Mouse (Mus musculus): ENCODE results near the gene Ubr7. TPM values are rescaled to one million over a fixed set of nuclear protein-coding genes. Genes with fewer than 3 reads are reported as not detected.

The Ubr7 gene
- polyA plus RNA-seq, 1 experiment: 14.4 TPM

GRCm38 (mm10) chr12:102730798-102731619, 26.8 kb upstream of the Ubr7 start:
- H3K4me3 ChIP-seq (replicated peaks; ENCODE audit: control insufficient read depth, low read depth, low read length): no peak overlapping the region
- H3K4me1 ChIP-seq (ENCODE audit: control insufficient read depth, insufficient read depth, low read length): no peaks in the 10 kb centered on the region; the same call in 1 of the 2 replicates
- 45% methylated on average over 16 of the region's 16 CpGs for WGBS

GRCm38 (mm10) chr12:102733381-102733780, 24.4 kb upstream of the Ubr7 start:
- H3K27ac ChIP-seq (ENCODE audit: control insufficient read depth, insufficient read depth, low read depth, low read length, poor library complexity): no peak overlapping the region
- TF ChIP-seq CTCF (IDR thresholded peaks at IDR 0.05; ENCODE audit: control insufficient read depth, insufficient read depth, low read length): peak; percentile 83
- no peak for TF ChIP-seq POLR2A (IDR thresholded peaks at IDR 0.05; ENCODE audit: borderline replicate concordance, control insufficient read depth, low read depth, low read length)
- no peaks in the 10 kb centered on the region; the same call in 1 of the 2 replicates for H3K4me1 ChIP-seq (ENCODE audit: control insufficient read depth, insufficient read depth, low read length)
- no peak overlapping the region for H3K4me3 ChIP-seq (replicated peaks; ENCODE audit: control insufficient read depth, low read depth, low read length)
- WGBS: 10% methylated on average over 5 of the region's 5 CpGs

More at GRCm38 (mm10) chr12:102730798-102731619, 26.8 kb upstream of the Ubr7 start:
- TF ChIP-seq CTCF (IDR thresholded peaks at IDR 0.05; ENCODE audit: control insufficient read depth, insufficient read depth, low read length) (no peak), POLR2A (IDR thresholded peaks at IDR 0.05; ENCODE audit: borderline replicate concordance, control insufficient read depth, low read depth, low read length) (no peak)
- no peak overlapping the region for H3K27ac ChIP-seq (ENCODE audit: control insufficient read depth, insufficient read depth, low read depth, low read length, poor library complexity)

GRCm38 (mm10) chr12:102739096-102739495, 18.7 kb upstream of the Ubr7 start:
- Histone ChIP-seq H3K4me3 (replicated peaks; ENCODE audit: control insufficient read depth, low read depth, low read length) (no peak overlapping the region), H3K27ac (ENCODE audit: control insufficient read depth, insufficient read depth, low read depth, low read length, poor library complexity) (no peak overlapping the region), H3K4me1 (ENCODE audit: control insufficient read depth, insufficient read depth, low read length) (no peaks in the 10 kb centered on the region)
- 78% methylated on average over 5 of the region's 5 CpGs for WGBS
- TF ChIP-seq CTCF (IDR thresholded peaks at IDR 0.05; ENCODE audit: control insufficient read depth, insufficient read depth, low read length) (no peak), POLR2A (IDR thresholded peaks at IDR 0.05; ENCODE audit: borderline replicate concordance, control insufficient read depth, low read depth, low read length) (no peak)

GRCm38 (mm10) chr12:102740285-102740684, 17.5 kb upstream of the Ubr7 start:
- Histone ChIP-seq H3K4me1 (ENCODE audit: control insufficient read depth, insufficient read depth, low read length) (peaks cover 2% of the 10 kb centered on the region; the same call in 1 of the 2 replicates), H3K27ac (ENCODE audit: control insufficient read depth, insufficient read depth, low read depth, low read length, poor library complexity) (no peak overlapping the region), H3K4me3 (replicated peaks; ENCODE audit: control insufficient read depth, low read depth, low read length) (no peak overlapping the region)
- TF ChIP-seq POLR2A (IDR thresholded peaks at IDR 0.05; ENCODE audit: borderline replicate concordance, control insufficient read depth, low read depth, low read length) (no peak), CTCF (IDR thresholded peaks at IDR 0.05; ENCODE audit: control insufficient read depth, insufficient read depth, low read length) (no peak)
- 59% methylated on average over 3 of the region's 3 CpGs for WGBS

- TF ChIP-seq POLR2A (IDR thresholded peaks at IDR 0.05; ENCODE audit: borderline replicate concordance, control insufficient read depth, low read depth, low read length) (no peak), CTCF (IDR thresholded peaks at IDR 0.05; ENCODE audit: control insufficient read depth, insufficient read depth, low read length) (no peak)
- H3K4me3 ChIP-seq (replicated peaks; ENCODE audit: control insufficient read depth, low read depth, low read length): no peak overlapping the region
- no peak overlapping the region for H3K27ac ChIP-seq (ENCODE audit: control insufficient read depth, insufficient read depth, low read depth, low read length, poor library complexity)
- peaks cover 2% of the 10 kb centered on the region; the same call in 1 of the 2 replicates for H3K4me1 ChIP-seq (ENCODE audit: control insufficient read depth, insufficient read depth, low read length)
- WGBS: 70% methylated on average over 7 of the region's 7 CpGs
Observed at GRCm38 (mm10) chr12:102742056-102742455, 15.7 kb upstream of the Ubr7 start.

GRCm38 (mm10) chr12:102743036-102743588, 14.7 kb upstream of the Ubr7 start:
- 1% methylated on average over 33 of the region's 33 CpGs for WGBS
- no peak for TF ChIP-seq CTCF (IDR thresholded peaks at IDR 0.05; ENCODE audit: control insufficient read depth, insufficient read depth, low read length)
- TF ChIP-seq POLR2A (IDR thresholded peaks at IDR 0.05; ENCODE audit: borderline replicate concordance, control insufficient read depth, low read depth, low read length): no peak
- H3K4me1 ChIP-seq (ENCODE audit: control insufficient read depth, insufficient read depth, low read length): peaks cover 2% of the 10 kb centered on the region; the same call in 1 of the 2 replicates

GRCm38 (mm10) chr12:102743589-102744574, 13.9 kb upstream of the Ubr7 start, which contains the start of the genes Moap1 and Tmem251:
Gene Moap1 (minus strand): TSS chr12:102743661.
Gene Tmem251 (plus strand): TSS chr12:102743762.
- under 1% methylated on average over 63 of the region's 63 CpGs for WGBS
- Histone ChIP-seq H3K4me3 (replicated peaks; ENCODE audit: control insufficient read depth, low read depth, low read length) (peak within 1 kb of the TSS; percentile 85), H3K4me1 (ENCODE audit: control insufficient read depth, insufficient read depth, low read length) (peaks cover 2% of the 10 kb centered on the region; the same call in 1 of the 2 replicates), H3K27ac (ENCODE audit: control insufficient read depth, insufficient read depth, low read depth, low read length, poor library complexity) (peak within 1 kb of the TSS; percentile 98)
- TF ChIP-seq POLR2A (IDR thresholded peaks at IDR 0.05; ENCODE audit: borderline replicate concordance, control insufficient read depth, low read depth, low read length): peak; percentile 59; the same call in 1 of the 2 replicates
- no peak for TF ChIP-seq CTCF (IDR thresholded peaks at IDR 0.05; ENCODE audit: control insufficient read depth, insufficient read depth, low read length)

More at GRCm38 (mm10) chr12:102743036-102743588, 14.7 kb upstream of the Ubr7 start:
- Histone ChIP-seq H3K27ac (ENCODE audit: control insufficient read depth, insufficient read depth, low read depth, low read length, poor library complexity) (peak overlapping the region; percentile 98), H3K4me3 (replicated peaks; ENCODE audit: control insufficient read depth, low read depth, low read length) (peak overlapping the region; percentile 85)
